Mouse (Mus musculus) neural tube, embryonic 15.5 days (tissue): ENCODE measurements around the gene Lingo1. TPM values are rescaled to one million over a fixed set of nuclear protein-coding genes. Genes with fewer than 3 reads are reported as not detected.

Experiments used
- ATAC-seq: fragments of 200-750 bp; cut with Nextera tagmentation; 2 replicates; pipeline ENCODE4 v1.8.0; 2017; ENCODE audit warnings: mild to moderate bottlenecking, moderate TSS enrichment, moderate library complexity; ENCODE audit not compliant: low FRiP score
- H3K27ac ChIP-seq: fragments of 300-500 bp; sonication (generic); replicated peaks from 2 replicates; pipeline ENCODE4 v1.5.1; 2015; ENCODE audit warnings: mild to moderate bottlenecking, inconsistent platforms
- H3K27me3 ChIP-seq: fragments of 300-500 bp; sonication (generic); replicated peaks from 2 replicates; pipeline ENCODE4 v1.6.1; 2015; ENCODE audit warnings: inconsistent platforms
- H3K36me3 ChIP-seq: fragments of 300-500 bp; sonication (generic); 2 replicates; pipeline ENCODE4 v1.6.1; 2015; ENCODE audit warnings: inconsistent platforms
- H3K4me1 ChIP-seq: fragments of 300-500 bp; sonication (generic); 2 replicates; pipeline ENCODE4 v1.6.1; 2015; ENCODE audit warnings: inconsistent platforms
- H3K4me2 ChIP-seq: fragments of 300-500 bp; sonication (generic); 2 replicates; pipeline ENCODE4 v1.6.1; 2015; ENCODE audit warnings: inconsistent platforms, mild to moderate bottlenecking, moderate library complexity
- H3K4me3 ChIP-seq: fragments of 300-500 bp; sonication (generic); replicated peaks from 2 replicates; pipeline ENCODE4 v1.5.1; 2015; ENCODE audit warnings: mild to moderate bottlenecking, inconsistent platforms
- H3K9ac ChIP-seq: fragments of 300-500 bp; sonication (generic); replicated peaks from 2 replicates; pipeline ENCODE4 v1.6.1; 2015; ENCODE audit warnings: mild to moderate bottlenecking, inconsistent platforms
- H3K9me3 ChIP-seq: fragments of 300-500 bp; sonication (generic); replicated peaks from 2 replicates; pipeline ENCODE4 v1.6.1; 2016; ENCODE audit warnings: inconsistent platforms
- WGBS: fragments of 180-500 bp; shearing (Covaris S2); methylation state at CpG from one replicate; pipeline ENCODE4 v1.1.7; 2015; ENCODE audit warnings: mixed read lengths; 5-methylcytosine and 5-hydroxymethylcytosine counted together
- polyA plus RNA-seq: library from polyadenylated mRNA; unstranded; fragments of >200 nt; fragmentation: Nextera tagmentation; extraction: Ambion mirVana; gene quantifications from 2 replicates; pipeline ENCODE4 v1.2.1, GENCODE M21; 2015

Lingo1 gene
- polyA plus RNA-seq, 1 experiment from 2014 or later = 72.2 TPM

DNA sequence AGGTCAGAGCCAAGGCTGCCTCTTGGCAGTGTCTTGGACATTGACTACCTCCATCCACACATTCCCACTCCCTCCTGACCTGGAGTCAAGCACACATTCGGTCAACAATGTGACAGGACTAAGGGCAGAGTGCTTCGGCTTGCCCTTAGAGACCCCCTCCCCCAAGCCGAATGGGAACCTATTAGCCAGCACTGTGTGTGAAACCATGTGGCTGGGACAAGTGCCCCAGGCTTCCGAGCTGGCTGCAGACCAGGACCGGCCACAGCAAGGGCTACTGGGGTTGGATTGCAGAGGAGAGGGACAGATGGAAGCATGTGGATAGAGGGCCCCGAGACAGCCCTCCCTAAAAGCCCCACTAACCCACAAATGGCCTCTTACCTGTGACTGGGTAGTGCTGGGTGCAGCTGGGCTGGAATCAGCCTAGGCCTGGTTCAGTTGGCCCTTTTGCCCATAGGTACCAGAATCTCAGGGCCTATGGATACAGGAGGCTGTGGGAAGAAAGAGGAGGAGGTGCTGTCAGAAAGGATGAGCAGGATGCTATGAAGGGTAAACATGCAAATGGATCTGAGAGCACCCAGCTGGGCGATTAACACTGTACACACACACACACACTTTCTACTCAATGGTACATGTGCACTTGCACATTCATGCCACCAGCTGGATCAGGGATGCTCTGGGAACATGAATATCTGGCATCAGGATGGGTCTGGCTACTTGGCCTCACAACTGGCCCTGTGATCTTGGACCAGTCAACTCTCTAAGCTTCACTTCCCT, 20.9 kb downstream of the Lingo1 start:
- Histone ChIP-seq H3K9me3 (no peaks in the 10 kb centered on the region), H3K9ac (no peak overlapping the region), H3K27ac (no peak overlapping the region), H3K4me2 (no peak overlapping the region), H3K4me3 (no peak overlapping the region), H3K27me3 (no peaks in the 10 kb centered on the region), H3K36me3 (no peaks in the 10 kb centered on the region), H3K4me1 (peaks cover 19% of the 10 kb centered on the region)
- ATAC-seq = no peak
- 63% methylated on average over 7 of the region's 7 CpGs for WGBS

DNA sequence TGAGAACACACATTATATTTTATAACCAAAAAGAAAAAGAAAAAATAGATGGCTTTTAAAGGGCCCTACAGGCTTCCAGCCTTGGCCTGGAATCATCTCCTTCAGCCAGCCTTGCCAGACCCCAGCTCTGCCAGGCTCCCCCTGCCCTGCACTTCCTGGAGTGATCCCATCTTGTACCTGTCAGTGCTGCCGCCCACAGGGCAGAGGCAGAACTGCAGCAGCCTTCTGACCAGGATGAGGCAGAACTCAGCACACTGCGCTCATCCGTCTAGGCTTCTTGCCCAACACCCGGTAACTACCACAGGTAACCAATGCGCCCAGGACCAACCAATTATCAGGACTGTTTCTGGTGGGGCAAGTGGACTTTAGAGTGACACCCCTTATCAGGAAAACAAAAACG, 22.0 kb downstream of the Lingo1 start:
- Histone ChIP-seq H3K27ac (no peak overlapping the region), H3K9me3 (no peaks in the 10 kb centered on the region), H3K9ac (no peak overlapping the region), H3K4me1 (peaks cover 19% of the 10 kb centered on the region), H3K36me3 (no peaks in the 10 kb centered on the region), H3K4me2 (no peak overlapping the region), H3K4me3 (no peak overlapping the region), H3K27me3 (no peaks in the 10 kb centered on the region)
- 45% methylated on average over 6 of the region's 6 CpGs for WGBS
- no peak for ATAC-seq

DNA sequence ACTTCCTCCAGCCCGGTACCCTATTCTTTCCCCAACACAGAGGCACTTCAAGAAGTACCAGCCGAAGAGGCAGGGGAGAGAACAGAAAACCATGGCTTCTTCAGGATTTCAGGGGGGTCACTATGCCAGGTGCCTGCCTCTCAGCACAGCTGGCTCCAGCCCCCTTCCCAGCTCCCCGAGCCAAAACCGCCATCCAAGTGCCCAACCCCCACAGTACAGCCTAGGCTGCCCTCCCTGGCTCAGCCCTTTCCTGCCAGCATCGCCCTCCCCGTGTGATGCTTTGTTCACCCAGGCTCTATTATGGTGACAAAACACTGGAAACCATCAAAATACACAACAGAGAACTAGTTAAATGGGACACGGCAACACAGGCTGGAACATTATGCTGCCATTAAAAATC, 22.6 kb downstream of the Lingo1 start:
- H3K4me2 ChIP-seq = no peak overlapping the region
- H3K9me3 ChIP-seq = no peaks in the 10 kb centered on the region
- H3K27me3 ChIP-seq = no peaks in the 10 kb centered on the region
- H3K4me1 ChIP-seq = peaks cover 19% of the 10 kb centered on the region
- no peak overlapping the region for H3K9ac ChIP-seq
- 58% methylated on average over 7 of the region's 7 CpGs for WGBS
- no peak overlapping the region for H3K4me3 ChIP-seq
- H3K27ac ChIP-seq = no peak overlapping the region
- no peak for ATAC-seq
- H3K36me3 ChIP-seq = no peaks in the 10 kb centered on the region

DNA sequence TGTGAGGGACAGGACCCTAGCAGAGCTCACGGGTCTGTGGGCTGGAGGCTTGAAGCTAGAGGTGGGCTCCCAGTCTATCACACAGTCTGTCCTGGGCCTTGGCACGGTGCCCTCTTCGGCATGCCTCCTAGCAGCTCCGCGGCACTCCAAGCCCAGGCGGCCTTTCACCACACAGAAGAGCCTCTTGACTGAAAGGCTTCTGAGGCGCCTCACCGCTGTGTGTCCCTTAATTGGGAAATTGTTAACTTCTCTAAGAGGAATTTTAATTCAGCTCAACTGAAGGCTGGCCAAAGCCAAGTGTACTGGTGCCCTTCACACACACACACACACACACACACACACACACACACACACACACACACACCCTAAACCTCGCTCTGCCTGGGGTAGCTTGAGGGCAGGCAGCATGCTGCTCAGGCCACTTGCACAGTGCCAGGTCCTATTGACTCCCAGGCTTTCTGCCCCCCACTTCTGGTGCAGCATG, 28.6 kb downstream of the Lingo1 start:
- 0 out of 2 replicates have a peak, but pooled peaks cover 8% of the 10 kb centered on the region for H3K27me3 ChIP-seq
- no peaks in the 10 kb centered on the region for H3K9me3 ChIP-seq
- no peaks in the 10 kb centered on the region for H3K36me3 ChIP-seq
- H3K4me3 ChIP-seq = no peak overlapping the region
- no peak overlapping the region for H3K9ac ChIP-seq
- 41% methylated on average over 9 of the region's 9 CpGs for WGBS
- peak; percentile 56; the same call in 1 of the 2 replicates for ATAC-seq
- no peak overlapping the region for H3K27ac ChIP-seq
- H3K4me1 ChIP-seq = peaks cover 17% of the 10 kb centered on the region
- no peak overlapping the region for H3K4me2 ChIP-seq

DNA sequence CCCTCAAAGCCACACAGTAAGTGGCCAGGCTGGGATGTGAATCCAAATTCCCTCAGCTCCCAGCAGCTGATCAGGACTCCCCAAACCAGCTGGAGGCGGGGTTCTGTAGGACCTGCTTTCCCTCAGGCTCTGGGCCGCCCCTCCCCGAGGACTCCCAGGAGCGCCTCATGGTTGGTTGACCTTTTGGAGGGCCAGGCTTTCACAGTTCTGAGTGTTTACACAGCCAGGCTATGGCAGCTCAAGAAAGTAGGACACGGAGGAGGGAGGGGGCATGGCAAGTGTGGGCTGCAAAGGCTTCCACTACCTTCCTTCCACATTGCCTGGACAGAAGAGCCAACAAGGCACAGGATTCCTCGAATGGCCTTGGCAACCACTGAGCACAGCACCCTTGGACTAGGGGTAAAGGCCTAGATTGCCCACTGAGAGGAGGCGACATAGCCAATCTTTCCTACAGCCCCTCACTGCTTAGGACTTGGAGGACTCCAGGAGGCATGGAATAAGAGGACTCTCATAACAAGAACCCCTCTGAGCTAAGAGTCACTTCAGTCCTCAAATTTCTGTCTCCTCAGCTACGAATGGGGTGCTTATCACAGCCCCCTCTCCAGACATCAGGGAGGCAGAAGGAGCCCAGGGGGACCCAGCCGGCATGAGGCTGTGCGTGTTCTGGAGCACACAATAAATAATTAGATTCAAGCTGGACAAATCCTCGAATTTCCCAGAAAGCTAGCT, 29.5 kb downstream of the Lingo1 start:
- no peak for ATAC-seq
- Histone ChIP-seq H3K27ac (no peak overlapping the region), H3K4me1 (peaks cover 25% of the 10 kb centered on the region), H3K4me2 (no peak overlapping the region), H3K9me3 (no peaks in the 10 kb centered on the region), H3K4me3 (no peak overlapping the region), H3K36me3 (no peaks in the 10 kb centered on the region), H3K9ac (no peak overlapping the region), H3K27me3 (0 out of 2 replicates have a peak, but pooled peaks cover 8% of the 10 kb centered on the region)
- WGBS = 67% methylated on average over 11 of the region's 11 CpGs

DNA sequence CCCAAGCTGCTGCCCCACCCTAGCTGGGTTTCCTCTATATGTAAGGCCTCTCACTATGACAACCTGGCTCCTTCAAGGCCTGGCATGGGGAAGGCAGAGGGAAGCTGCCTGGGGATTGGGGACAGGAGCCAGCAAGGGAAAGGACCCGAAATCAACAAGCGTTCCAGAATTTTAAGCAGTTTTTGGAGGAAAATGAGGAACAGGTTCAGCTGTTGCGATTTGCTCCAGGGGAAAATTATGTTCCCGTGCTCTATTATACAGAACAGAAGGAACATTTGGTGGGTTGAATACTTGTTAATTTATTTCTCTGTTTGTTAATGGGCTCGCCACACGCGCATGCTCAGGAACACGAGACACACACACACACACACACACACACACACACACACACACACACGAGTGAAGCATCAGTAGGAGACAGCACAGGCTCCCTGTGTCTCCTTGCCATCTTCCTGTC, 34.1 kb downstream of the Lingo1 start:
- H3K27me3 ChIP-seq = 0 out of 2 replicates have a peak, but pooled peaks cover 7% of the 10 kb centered on the region
- 40% methylated on average over 9 of the region's 9 CpGs for WGBS

DNA sequence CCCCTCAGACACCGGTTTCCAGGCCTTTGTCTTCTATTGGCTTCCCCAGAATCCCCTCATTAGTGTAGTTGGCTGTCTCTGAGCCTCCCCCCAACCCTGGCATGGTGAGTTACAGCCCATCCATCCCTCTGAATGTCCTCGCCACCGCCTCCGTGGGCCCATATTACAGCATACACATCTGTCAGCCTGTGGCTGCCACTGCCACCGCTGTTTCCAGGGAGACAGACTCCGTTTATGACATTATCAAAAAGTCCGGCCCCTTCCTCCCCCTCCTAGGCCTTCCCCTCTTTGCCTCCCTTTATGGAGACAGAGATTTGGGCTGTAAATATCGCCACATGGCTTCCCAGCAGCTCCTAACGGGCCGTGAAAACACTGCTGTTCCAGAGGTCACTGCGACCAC, 38.5 kb downstream of the Lingo1 start:
- Histone ChIP-seq H3K4me3 (no peak overlapping the region), H3K4me1 (peaks cover 55% of the 10 kb centered on the region), H3K27ac (peak overlapping the region; percentile 43), H3K9ac (no peak overlapping the region), H3K4me2 (no peak overlapping the region), H3K27me3 (0 out of 2 replicates have a peak, but pooled peaks cover 3% of the 10 kb centered on the region), H3K9me3 (no peaks in the 10 kb centered on the region), H3K36me3 (no peaks in the 10 kb centered on the region)
- peak; percentile 77 for ATAC-seq
- 6% methylated on average over 11 of the region's 11 CpGs for WGBS

More for the DNA sequence above, 34.1 kb downstream of the Lingo1 start:
- 0 out of 2 replicates have a peak overlapping the region, but pooled peaks have one; percentile 56 for H3K27ac ChIP-seq
- no peaks in the 10 kb centered on the region for H3K9me3 ChIP-seq
- H3K4me1 ChIP-seq = peaks cover 40% of the 10 kb centered on the region
- no peak overlapping the region for H3K9ac ChIP-seq
- H3K4me2 ChIP-seq = no peak overlapping the region
- no peak overlapping the region for H3K4me3 ChIP-seq
- no peaks in the 10 kb centered on the region for H3K36me3 ChIP-seq
- no peak for ATAC-seq

DNA sequence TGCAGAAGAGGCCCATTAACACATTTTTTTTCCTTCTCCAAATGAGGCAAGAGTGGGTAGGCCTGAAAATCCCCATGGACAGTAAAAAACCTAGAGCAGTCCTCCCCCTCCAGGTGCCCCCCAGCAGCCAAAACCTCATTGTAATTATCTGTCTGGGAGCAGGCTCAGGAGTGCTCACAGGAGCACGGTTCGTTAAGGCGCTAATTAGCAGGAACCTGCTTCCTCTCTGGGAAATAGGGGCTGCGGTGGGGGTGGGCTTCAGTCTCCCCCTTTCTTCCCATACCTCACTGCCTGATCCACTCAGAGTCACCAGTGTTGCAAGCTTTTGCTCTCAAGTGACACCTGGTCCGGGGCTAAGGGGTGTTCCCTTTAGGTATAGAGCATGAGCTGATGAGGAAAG, 41.1 kb downstream of the Lingo1 start:
- ATAC-seq = no peak
- Histone ChIP-seq H3K36me3 (no peaks in the 10 kb centered on the region), H3K27ac (no peak overlapping the region), H3K4me1 (peaks cover 45% of the 10 kb centered on the region), H3K9me3 (no peaks in the 10 kb centered on the region), H3K4me3 (no peak overlapping the region), H3K9ac (no peak overlapping the region), H3K4me2 (no peak overlapping the region), H3K27me3 (no peaks in the 10 kb centered on the region)
- WGBS = 58% methylated on average over 5 of the region's 5 CpGs

DNA sequence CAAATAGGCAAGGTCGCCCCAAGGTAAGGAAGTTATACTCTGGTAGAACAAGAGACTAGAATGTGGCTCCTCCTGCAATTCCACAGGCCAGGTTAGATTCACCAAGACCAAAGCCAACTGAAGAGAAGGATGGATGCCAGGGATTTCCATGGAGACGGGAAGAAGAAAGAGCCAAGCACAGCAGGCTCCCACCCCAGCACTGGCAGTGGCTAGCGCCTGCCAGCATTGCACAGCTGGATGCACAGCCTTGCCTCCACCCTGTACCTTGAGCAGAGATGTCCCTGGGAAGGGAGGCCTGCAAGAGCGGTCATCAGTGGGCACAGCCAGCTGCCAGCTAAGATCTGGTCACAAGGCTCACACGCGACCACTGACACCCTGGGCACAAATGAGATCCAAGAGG, 42.9 kb downstream of the Lingo1 start:
- ATAC-seq = no peak
- no peak overlapping the region for H3K27ac ChIP-seq
- no peak overlapping the region for H3K4me3 ChIP-seq
- 81% methylated on average over 6 of the region's 6 CpGs for WGBS
- H3K36me3 ChIP-seq = no peaks in the 10 kb centered on the region
- peaks cover 40% of the 10 kb centered on the region for H3K4me1 ChIP-seq
- H3K4me2 ChIP-seq = no peak overlapping the region
- H3K9ac ChIP-seq = no peak overlapping the region
- no peaks in the 10 kb centered on the region for H3K27me3 ChIP-seq
- H3K9me3 ChIP-seq = no peaks in the 10 kb centered on the region

DNA sequence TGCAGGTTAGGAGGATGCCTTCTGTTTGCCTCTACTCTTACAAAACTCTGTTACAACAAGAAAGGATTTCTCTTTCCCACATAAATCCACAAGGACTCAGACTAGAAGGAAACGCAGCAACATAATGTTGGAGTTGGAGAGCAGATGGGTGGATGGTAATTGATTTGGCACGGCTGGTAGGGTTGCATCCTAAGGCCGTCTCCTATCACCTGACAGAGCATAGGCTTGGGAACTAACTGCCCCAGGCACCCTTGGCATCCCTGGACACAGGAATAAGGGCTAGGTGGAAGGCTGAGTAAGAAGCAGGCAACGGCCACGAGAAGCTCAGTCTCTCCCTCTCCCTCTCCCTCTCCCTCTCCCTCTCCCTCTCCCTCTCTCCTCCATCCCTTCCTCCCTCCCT, 48.2 kb downstream of the Lingo1 start:
- peaks cover 26% of the 10 kb centered on the region for H3K4me1 ChIP-seq
- no peak overlapping the region for H3K27ac ChIP-seq
- no peak for ATAC-seq
- no peak overlapping the region for H3K4me2 ChIP-seq
- H3K9ac ChIP-seq = no peak overlapping the region
- no peaks in the 10 kb centered on the region for H3K9me3 ChIP-seq
- WGBS = 55% methylated on average over 5 of the region's 5 CpGs
- H3K27me3 ChIP-seq = no peaks in the 10 kb centered on the region
- H3K36me3 ChIP-seq = no peaks in the 10 kb centered on the region
- H3K4me3 ChIP-seq = no peak overlapping the region

DNA sequence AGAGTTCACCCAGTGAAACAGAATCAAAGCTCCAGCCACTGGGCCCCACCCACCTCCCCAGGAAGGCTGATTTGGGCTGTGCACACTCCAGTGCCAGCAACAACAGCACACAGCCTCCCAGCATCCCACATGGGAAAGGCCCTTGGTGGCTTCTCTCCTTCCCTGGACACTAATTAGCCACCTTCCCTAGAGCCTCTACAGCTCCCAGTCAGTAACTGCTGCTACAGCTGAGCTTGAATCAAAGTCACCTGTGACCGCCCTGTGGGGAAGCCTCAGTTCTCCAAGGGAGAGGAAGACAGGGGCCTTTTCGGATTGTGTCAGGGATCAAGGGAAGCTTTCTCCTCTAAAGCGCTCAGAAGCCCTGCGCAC, 49.4 kb downstream of the Lingo1 start:
- ATAC-seq = 0 out of 2 replicates have a peak, but pooled peaks have one; percentile 12

More for the DNA sequence above, 49.4 kb downstream of the Lingo1 start:
- H3K36me3 ChIP-seq = no peaks in the 10 kb centered on the region
- WGBS = 61% methylated on average over 4 of the region's 4 CpGs
- no peak overlapping the region for H3K4me3 ChIP-seq
- no peak overlapping the region for H3K9ac ChIP-seq
- no peak overlapping the region for H3K27ac ChIP-seq
- no peaks in the 10 kb centered on the region for H3K27me3 ChIP-seq
- no peak overlapping the region for H3K4me2 ChIP-seq
- no peaks in the 10 kb centered on the region for H3K9me3 ChIP-seq
- H3K4me1 ChIP-seq = peaks cover 17% of the 10 kb centered on the region
